Mouse (Mus musculus) stomach, postnatal 0 days (tissue): ENCODE measurements around the gene Fth1.

Source experiments
- CTCF ChIP-seq: IDR thresholded peaks from 2 replicates; pipeline ENCODE4 v1.5.1; 2016; ENCODE audit warnings: antibody characterized with exemption, low read depth, mild to moderate bottlenecking, moderate library complexity
- EP300 ChIP-seq: optimal IDR thresholded peaks from 2 replicates; pipeline ENCODE3; 2016; ENCODE audit warnings: antibody characterized with exemption

DNA sequence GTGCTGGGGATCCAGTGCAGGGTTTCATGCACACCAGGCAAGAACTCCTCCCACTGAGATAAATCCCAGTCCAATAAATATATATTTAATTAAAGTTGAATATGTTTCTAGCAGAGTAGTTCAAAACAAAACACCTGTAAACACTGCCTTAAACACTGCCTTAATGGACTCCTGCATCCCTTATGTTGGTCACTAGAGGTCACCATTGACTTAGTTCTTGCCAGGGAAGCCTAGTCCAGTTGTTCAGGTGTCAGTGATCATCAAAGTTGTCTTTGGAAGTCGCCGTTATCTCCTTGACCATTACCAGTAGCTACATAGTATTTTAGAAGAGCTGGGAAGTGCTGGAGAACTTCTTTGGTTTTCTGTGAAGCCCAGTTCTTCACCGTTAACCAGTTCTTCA lies 19.9 kb downstream of the Fth1 start:
- peak; percentile 92 for TF ChIP-seq CTCF
- TF ChIP-seq EP300, result no peak
